Mouse (Mus musculus): ENCODE measurements at regions not wholly inside any gene's neighbourhood (a gene's known extent, or its start where the extent isn't known, plus 50 kb on each side); places are given as distances from the start of the nearest gene placed in this dataset.

DNA sequence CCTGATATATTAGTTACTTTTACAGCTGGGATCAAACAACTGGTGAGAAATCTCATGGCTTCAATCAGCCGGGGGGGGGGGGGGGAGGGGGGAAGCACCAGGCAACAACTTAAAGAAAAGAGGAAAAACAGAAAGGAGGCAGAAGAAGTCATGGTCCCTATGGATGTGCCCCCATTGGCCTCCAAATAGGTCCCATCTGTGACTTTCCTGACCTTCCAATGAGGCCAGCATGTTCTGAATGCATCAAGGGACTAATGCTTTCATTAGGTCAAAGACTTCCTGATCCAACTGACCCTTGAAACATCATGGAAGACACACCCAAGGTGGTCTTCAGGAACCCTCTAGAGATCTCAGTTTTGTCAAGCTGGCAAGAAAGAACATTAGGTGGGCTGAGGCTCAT, 162.5 kb upstream of the Runx1 start:
- no peak for TF ChIP-seq CTCF (IDR thresholded peaks at IDR 0.05; ENCODE audit: low read depth)
- TF ChIP-seq EP300 (IDR thresholded peaks at IDR 0.05; ENCODE audit: low read depth) = no peak
